Mouse (Mus musculus): ENCODE results near the gene Pdk2. TPM values are rescaled to one million over a fixed set of nuclear protein-coding genes. Genes with fewer than 3 reads are reported as not detected.
A peak's percentile ranks its signal among the peaks of the same experiment; 100 is the strongest.

Gene Pdk2
- polyA plus RNA-seq, 2 experiments: 29.6 to 34.9 TPM

- H3K9ac ChIP-seq (ENCODE audit: low read depth, low read length, severe bottlenecking): no peak overlapping the region
- DNase-seq (ENCODE audit: low spot score): no peak
- H3K27ac ChIP-seq (replicated peaks; ENCODE audit: low read depth, low read length): no peak overlapping the region
- H3K36me3 ChIP-seq (ENCODE audit: control insufficient read depth, insufficient read depth, low read length): no peaks in the 10 kb centered on the region
- no peak for ATAC-seq (ENCODE audit: low FRiP score, low read depth)
- 60% methylated on average over 4 of the region's 4 CpGs for WGBS
- H3K9me3 ChIP-seq (ENCODE audit: control insufficient read depth, low read length): no peaks in the 10 kb centered on the region
- H3K4me1 ChIP-seq (ENCODE audit: control insufficient read depth, insufficient read depth, low read length): peaks cover 18% of the 10 kb centered on the region
- H3K4me2 ChIP-seq (replicated peaks; ENCODE audit: low read depth, low read length, severe bottlenecking): 0 out of 2 replicates have a peak overlapping the region, but pooled peaks have one; percentile 98
- peaks cover 44% of the 10 kb centered on the region for H3K27me3 ChIP-seq (ENCODE audit: control insufficient read depth, insufficient read depth, low read length)
- no peak for TF ChIP-seq POLR2A (IDR thresholded peaks at IDR 0.05; ENCODE audit: borderline replicate concordance, extremely low read depth, insufficient read depth, insufficient read length)
- H3K4me3 ChIP-seq (replicated peaks; ENCODE audit: low read length): no peak overlapping the region; the same call in 1 of the 2 replicates
These were observed 33.5 kb upstream of the Pdk2 start for GRCm38 (mm10) chr11:95074694-95075093.

- 0 out of 2 replicates have a peak overlapping the region, but pooled peaks have one; percentile 2 for H3K4me2 ChIP-seq (replicated peaks; ENCODE audit: low read depth, low read length, severe bottlenecking)
- 59% methylated on average over 4 of the region's 4 CpGs for WGBS
- H3K4me3 ChIP-seq (replicated peaks; ENCODE audit: low read length): no peak overlapping the region
- H3K9ac ChIP-seq (ENCODE audit: low read depth, low read length, severe bottlenecking): no peak overlapping the region
- no peaks in the 10 kb centered on the region for H3K36me3 ChIP-seq (ENCODE audit: control insufficient read depth, insufficient read depth, low read length)
- no peak for ATAC-seq (ENCODE audit: low FRiP score, low read depth)
- TF ChIP-seq POLR2A (IDR thresholded peaks at IDR 0.05; ENCODE audit: borderline replicate concordance, extremely low read depth, insufficient read depth, insufficient read length): no peak
- H3K27ac ChIP-seq (replicated peaks; ENCODE audit: low read depth, low read length): no peak overlapping the region
- H3K27me3 ChIP-seq (ENCODE audit: control insufficient read depth, insufficient read depth, low read length): peaks cover 44% of the 10 kb centered on the region
- no peaks in the 10 kb centered on the region for H3K9me3 ChIP-seq (ENCODE audit: control insufficient read depth, low read length)
- H3K4me1 ChIP-seq (ENCODE audit: control insufficient read depth, insufficient read depth, low read length): peaks cover 18% of the 10 kb centered on the region
- no peak for DNase-seq (ENCODE audit: low spot score)
These were observed 32.7 kb upstream of the Pdk2 start for GRCm38 (mm10) chr11:95073835-95074234.

DNA sequence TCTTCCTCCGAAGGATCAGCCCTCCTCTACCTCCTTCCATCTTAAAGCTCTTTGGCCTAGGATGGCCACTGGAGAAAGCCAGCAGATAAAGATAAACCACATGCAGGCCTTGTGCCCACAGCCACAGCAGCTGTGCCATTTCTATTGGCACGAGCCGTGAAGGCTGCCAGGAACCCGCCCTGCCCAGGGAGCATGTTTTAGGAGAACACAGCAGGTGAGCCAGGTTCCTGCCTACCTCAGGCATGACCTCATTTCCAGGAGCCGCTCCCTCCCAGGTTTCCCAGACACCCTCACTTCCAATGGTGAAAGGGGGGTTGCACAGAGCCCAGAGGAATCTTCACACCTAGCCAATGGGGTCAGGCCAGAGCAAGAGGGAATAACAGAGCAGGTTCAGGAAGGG is 31.6 kb upstream of the Pdk2 start:
- 70% methylated on average over 5 of the region's 5 CpGs for WGBS
- no peak for DNase-seq (ENCODE audit: low spot score)
- Histone ChIP-seq H3K4me3 (replicated peaks; ENCODE audit: low read length) (no peak overlapping the region), H3K9ac (ENCODE audit: low read depth, low read length, severe bottlenecking) (no peak overlapping the region), H3K27me3 (ENCODE audit: control insufficient read depth, insufficient read depth, low read length) (peaks cover 36% of the 10 kb centered on the region), H3K4me2 (replicated peaks; ENCODE audit: low read depth, low read length, severe bottlenecking) (no peak overlapping the region), H3K4me1 (ENCODE audit: control insufficient read depth, insufficient read depth, low read length) (peaks cover 18% of the 10 kb centered on the region), H3K9me3 (ENCODE audit: control insufficient read depth, low read length) (no peaks in the 10 kb centered on the region), H3K36me3 (ENCODE audit: control insufficient read depth, insufficient read depth, low read length) (no peaks in the 10 kb centered on the region), H3K27ac (replicated peaks; ENCODE audit: low read depth, low read length) (no peak overlapping the region)
- no peak for TF ChIP-seq POLR2A (IDR thresholded peaks at IDR 0.05; ENCODE audit: borderline replicate concordance, extremely low read depth, insufficient read depth, insufficient read length)
- no peak for ATAC-seq (ENCODE audit: low FRiP score, low read depth)

- TF ChIP-seq POLR2A (IDR thresholded peaks at IDR 0.05; ENCODE audit: borderline replicate concordance, extremely low read depth, insufficient read depth, insufficient read length): no peak
- Histone ChIP-seq H3K9me3 (ENCODE audit: control insufficient read depth, low read length) (no peaks in the 10 kb centered on the region), H3K27me3 (ENCODE audit: control insufficient read depth, insufficient read depth, low read length) (peaks cover 29% of the 10 kb centered on the region), H3K4me2 (replicated peaks; ENCODE audit: low read depth, low read length, severe bottlenecking) (0 out of 2 replicates have a peak overlapping the region, but pooled peaks have one; percentile 5), H3K36me3 (ENCODE audit: control insufficient read depth, insufficient read depth, low read length) (no peaks in the 10 kb centered on the region), H3K27ac (replicated peaks; ENCODE audit: low read depth, low read length) (no peak overlapping the region), H3K9ac (ENCODE audit: low read depth, low read length, severe bottlenecking) (no peak overlapping the region), H3K4me3 (replicated peaks; ENCODE audit: low read length) (no peak overlapping the region), H3K4me1 (ENCODE audit: control insufficient read depth, insufficient read depth, low read length) (peaks cover 18% of the 10 kb centered on the region)
- no peak for ATAC-seq (ENCODE audit: low FRiP score, low read depth)
- WGBS: 59% methylated on average over 8 of the region's 8 CpGs
- DNase-seq (ENCODE audit: low spot score): no peak
These were observed 31.0 kb upstream of the Pdk2 start for GRCm38 (mm10) chr11:95072136-95072535.

DNA sequence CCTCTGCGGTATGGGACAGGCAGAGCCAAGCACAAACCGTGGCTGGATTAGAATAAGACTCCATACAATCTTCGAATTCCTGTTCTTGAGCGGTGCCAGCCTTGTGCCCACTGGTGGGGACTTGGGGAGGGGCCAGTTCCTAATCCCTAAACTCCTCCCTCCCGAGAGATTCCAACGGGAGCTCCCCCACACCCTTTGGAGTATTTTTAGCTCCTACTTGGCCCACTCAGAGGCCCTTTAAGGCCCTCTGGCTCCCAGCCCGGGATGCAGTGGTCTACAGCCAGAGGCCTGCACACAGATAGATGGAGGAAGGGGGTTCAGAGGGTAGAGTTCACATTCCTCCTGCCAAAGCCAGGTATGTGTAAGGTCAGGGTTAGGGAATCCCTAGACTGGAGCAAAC is 30.1 kb upstream of the Pdk2 start:
- Histone ChIP-seq H3K27ac (replicated peaks; ENCODE audit: low read depth, low read length) (no peak overlapping the region), H3K4me3 (replicated peaks; ENCODE audit: low read length) (no peak overlapping the region), H3K9ac (ENCODE audit: low read depth, low read length, severe bottlenecking) (no peak overlapping the region), H3K9me3 (ENCODE audit: control insufficient read depth, low read length) (no peaks in the 10 kb centered on the region), H3K27me3 (ENCODE audit: control insufficient read depth, insufficient read depth, low read length) (peaks cover 21% of the 10 kb centered on the region), H3K4me2 (replicated peaks; ENCODE audit: low read depth, low read length, severe bottlenecking) (no peak overlapping the region), H3K4me1 (ENCODE audit: control insufficient read depth, insufficient read depth, low read length) (peaks cover 18% of the 10 kb centered on the region), H3K36me3 (ENCODE audit: control insufficient read depth, insufficient read depth, low read length) (no peaks in the 10 kb centered on the region)
- 56% methylated on average over 7 of the region's 7 CpGs for WGBS
- ATAC-seq (ENCODE audit: low FRiP score, low read depth) (no peak; the same call in 1 of the 2 replicates), DNase-seq (ENCODE audit: low spot score) (no peak)
- TF ChIP-seq POLR2A (IDR thresholded peaks at IDR 0.05; ENCODE audit: borderline replicate concordance, extremely low read depth, insufficient read depth, insufficient read length): no peak

Data from limb, embryonic 14.5 days (tissue).